Mouse (Mus musculus): ENCODE results near the gene Rtca. TPM values are rescaled to one million over a fixed set of nuclear protein-coding genes. Genes with fewer than 3 reads are reported as not detected.

Gene Rtca
- polyA plus RNA-seq, 1 experiment from 2014 or later = 68.6 TPM

DNA sequence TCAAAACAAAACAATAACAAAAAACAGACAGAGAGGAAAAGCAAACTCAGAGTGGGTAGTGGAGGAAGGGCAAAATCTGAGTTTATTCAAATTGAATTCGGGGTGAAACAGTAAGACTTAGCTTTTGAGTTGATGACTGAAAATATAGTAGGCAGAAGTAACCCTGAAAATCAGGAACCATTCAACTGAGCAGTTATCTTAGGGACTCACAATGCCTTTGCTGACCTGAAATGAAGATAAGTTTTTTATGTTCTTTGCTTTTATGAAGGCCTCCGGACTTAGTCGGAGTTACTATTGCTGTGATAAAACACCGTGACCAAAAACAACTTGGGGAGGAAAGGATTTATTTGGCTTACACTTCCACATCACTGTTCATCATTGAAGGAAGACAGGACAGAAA is 47.0 kb downstream of the Rtca start:
- Histone ChIP-seq H3K4me3 (ENCODE audit: low read depth, low read length) (no peak overlapping the region), H3K36me3 (ENCODE audit: control insufficient read depth, insufficient read depth, low read length) (no peaks in the 10 kb centered on the region), H3K9me3 (replicated peaks; ENCODE audit: control insufficient read depth, low read length) (no peaks in the 10 kb centered on the region), H3K4me1 (ENCODE audit: control insufficient read depth, insufficient read depth, low read length) (no peaks in the 10 kb centered on the region), H3K27me3 (ENCODE audit: control insufficient read depth, insufficient read depth, low read length) (no peaks in the 10 kb centered on the region), H3K27ac (ENCODE audit: low read depth, low read length) (no peak overlapping the region), H3K9ac (ENCODE audit: low read depth, low read length) (no peak overlapping the region), H3K4me2 (no peak overlapping the region)
- WGBS (ENCODE audit: insufficient replicate concordance) = 75% methylated on average over 4 of the region's 4 CpGs
- no peak for ATAC-seq (replicated peaks; ENCODE audit: insufficient number of reproducible peaks, low FRiP score, low TSS enrichment)

DNA sequence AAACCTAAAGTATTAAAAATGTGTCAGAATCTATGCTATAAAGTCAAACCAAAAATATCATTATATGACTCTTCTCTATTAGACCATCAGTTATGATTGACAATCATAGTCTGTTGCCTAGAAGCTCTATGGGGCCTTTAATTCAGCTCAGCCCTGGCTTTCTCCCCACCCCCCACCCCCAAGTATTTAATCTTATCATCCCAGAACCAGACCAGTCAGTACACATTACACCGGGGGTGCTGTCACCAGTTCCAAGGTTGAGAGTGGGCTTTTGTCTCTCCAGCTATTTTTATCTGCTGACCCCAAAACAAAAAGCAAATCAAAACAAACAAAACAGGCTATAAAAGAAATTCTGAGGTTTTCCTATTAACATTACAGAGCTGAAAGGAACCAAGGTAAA is 53.5 kb downstream of the Rtca start:
- Histone ChIP-seq H3K4me3 (ENCODE audit: low read depth, low read length) (no peak overlapping the region), H3K27ac (ENCODE audit: low read depth, low read length) (no peak overlapping the region), H3K4me1 (ENCODE audit: control insufficient read depth, insufficient read depth, low read length) (no peaks in the 10 kb centered on the region), H3K9ac (ENCODE audit: low read depth, low read length) (no peak overlapping the region), H3K36me3 (ENCODE audit: control insufficient read depth, insufficient read depth, low read length) (no peaks in the 10 kb centered on the region), H3K9me3 (replicated peaks; ENCODE audit: control insufficient read depth, low read length) (peaks cover 5% of the 10 kb centered on the region; the same call in 1 of the 2 replicates), H3K27me3 (ENCODE audit: control insufficient read depth, insufficient read depth, low read length) (no peaks in the 10 kb centered on the region), H3K4me2 (no peak overlapping the region)
- 6% methylated on average over 1 of the region's 1 CpGs for WGBS (ENCODE audit: insufficient replicate concordance)
- ATAC-seq (replicated peaks; ENCODE audit: insufficient number of reproducible peaks, low FRiP score, low TSS enrichment) = no peak

DNA sequence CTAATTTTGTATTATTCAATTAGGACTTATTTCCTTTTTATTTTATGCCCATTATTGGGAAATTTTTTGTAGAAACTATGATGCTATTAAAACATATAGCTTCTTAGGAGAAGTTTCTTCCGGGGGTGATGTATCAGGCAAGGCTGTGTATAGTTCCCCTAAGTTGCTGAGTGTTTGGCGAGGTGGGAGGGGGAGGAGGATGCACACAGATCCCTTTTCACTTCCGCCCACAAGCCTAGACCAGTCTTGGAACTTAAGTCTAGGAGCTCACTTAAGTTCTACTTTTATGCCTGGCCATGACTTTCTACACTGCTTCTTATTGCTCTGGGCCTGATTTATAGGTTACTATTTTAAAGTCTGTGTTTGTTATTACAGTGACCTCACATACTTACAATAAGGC is 57.3 kb downstream of the Rtca start:
- no peak for ATAC-seq (replicated peaks; ENCODE audit: insufficient number of reproducible peaks, low FRiP score, low TSS enrichment)
- H3K9ac ChIP-seq (ENCODE audit: low read depth, low read length) = no peak overlapping the region
- WGBS (ENCODE audit: insufficient replicate concordance) = 68% methylated on average over 3 of the region's 3 CpGs

DNA sequence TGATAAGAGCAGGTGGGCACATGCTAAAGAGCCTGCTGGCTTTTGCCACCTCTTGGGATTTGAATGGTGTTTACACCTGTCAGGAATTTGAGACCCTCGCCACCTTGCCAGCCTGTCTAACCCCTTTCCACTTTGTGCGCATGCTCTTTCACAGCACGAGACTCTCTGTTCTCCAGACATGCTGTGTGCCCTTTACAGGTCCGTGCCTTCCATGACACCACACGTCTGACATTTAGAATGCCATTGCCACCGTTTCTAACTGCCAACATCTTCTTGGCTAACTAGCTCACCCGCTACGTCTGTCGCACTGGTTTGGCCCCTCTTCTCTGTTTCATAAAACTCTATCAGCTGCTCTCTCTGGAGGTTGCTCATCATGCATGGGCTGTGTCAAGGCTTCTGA is 63.7 kb downstream of the Rtca start:
- no peaks in the 10 kb centered on the region for H3K36me3 ChIP-seq (ENCODE audit: control insufficient read depth, insufficient read depth, low read length)
- H3K4me2 ChIP-seq = no peak overlapping the region

More for the DNA sequence above, 57.3 kb downstream of the Rtca start:
- Histone ChIP-seq H3K36me3 (ENCODE audit: control insufficient read depth, insufficient read depth, low read length) (no peaks in the 10 kb centered on the region), H3K4me1 (ENCODE audit: control insufficient read depth, insufficient read depth, low read length) (no peaks in the 10 kb centered on the region), H3K4me2 (no peak overlapping the region), H3K27ac (ENCODE audit: low read depth, low read length) (no peak overlapping the region), H3K4me3 (ENCODE audit: low read depth, low read length) (no peak overlapping the region), H3K27me3 (ENCODE audit: control insufficient read depth, insufficient read depth, low read length) (no peaks in the 10 kb centered on the region), H3K9me3 (replicated peaks; ENCODE audit: control insufficient read depth, low read length) (peaks cover 5% of the 10 kb centered on the region; the same call in 1 of the 2 replicates)

DNA sequence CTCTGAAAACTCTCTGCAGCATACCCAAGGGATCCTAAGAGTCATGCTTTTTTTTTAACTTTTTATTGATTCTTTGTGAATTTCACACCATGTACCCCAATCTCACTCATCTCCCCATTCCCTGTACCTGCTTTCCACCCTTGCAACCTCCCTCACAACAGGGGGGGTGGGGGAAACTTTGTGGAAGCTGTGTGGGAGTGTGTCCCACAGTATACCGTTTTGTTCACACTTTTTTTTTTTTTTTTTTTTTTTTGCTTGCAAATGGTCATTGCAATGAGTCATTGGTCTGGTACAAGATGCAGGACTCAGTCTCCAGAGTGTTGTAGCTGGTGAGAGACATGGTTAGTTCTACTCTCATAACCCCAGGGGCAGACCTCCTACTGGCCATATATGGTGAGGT is 65.2 kb downstream of the Rtca start:
- Histone ChIP-seq H3K27ac (ENCODE audit: low read depth, low read length) (no peak overlapping the region), H3K4me3 (ENCODE audit: low read depth, low read length) (no peak overlapping the region), H3K4me1 (ENCODE audit: control insufficient read depth, insufficient read depth, low read length) (no peaks in the 10 kb centered on the region), H3K9ac (ENCODE audit: low read depth, low read length) (no peak overlapping the region), H3K4me2 (no peak overlapping the region), H3K36me3 (ENCODE audit: control insufficient read depth, insufficient read depth, low read length) (no peaks in the 10 kb centered on the region), H3K27me3 (ENCODE audit: control insufficient read depth, insufficient read depth, low read length) (no peaks in the 10 kb centered on the region), H3K9me3 (replicated peaks; ENCODE audit: control insufficient read depth, low read length) (no peaks in the 10 kb centered on the region)
- ATAC-seq (replicated peaks; ENCODE audit: insufficient number of reproducible peaks, low FRiP score, low TSS enrichment) = no peak
- WGBS (ENCODE audit: insufficient replicate concordance) = 73% methylated on average over 1 of the region's 1 CpGs

More for the DNA sequence above, 63.7 kb downstream of the Rtca start:
- Histone ChIP-seq H3K27me3 (ENCODE audit: control insufficient read depth, insufficient read depth, low read length) (no peaks in the 10 kb centered on the region), H3K9ac (ENCODE audit: low read depth, low read length) (no peak overlapping the region), H3K4me3 (ENCODE audit: low read depth, low read length) (no peak overlapping the region), H3K4me1 (ENCODE audit: control insufficient read depth, insufficient read depth, low read length) (no peaks in the 10 kb centered on the region), H3K9me3 (replicated peaks; ENCODE audit: control insufficient read depth, low read length) (no peaks in the 10 kb centered on the region), H3K27ac (ENCODE audit: low read depth, low read length) (no peak overlapping the region)
- whole genome bisulfite sequencing (ENCODE audit: insufficient replicate concordance) = 83% methylated on average over 9 of the region's 9 CpGs
- ATAC-seq (replicated peaks; ENCODE audit: insufficient number of reproducible peaks, low FRiP score, low TSS enrichment) = no peak

DNA sequence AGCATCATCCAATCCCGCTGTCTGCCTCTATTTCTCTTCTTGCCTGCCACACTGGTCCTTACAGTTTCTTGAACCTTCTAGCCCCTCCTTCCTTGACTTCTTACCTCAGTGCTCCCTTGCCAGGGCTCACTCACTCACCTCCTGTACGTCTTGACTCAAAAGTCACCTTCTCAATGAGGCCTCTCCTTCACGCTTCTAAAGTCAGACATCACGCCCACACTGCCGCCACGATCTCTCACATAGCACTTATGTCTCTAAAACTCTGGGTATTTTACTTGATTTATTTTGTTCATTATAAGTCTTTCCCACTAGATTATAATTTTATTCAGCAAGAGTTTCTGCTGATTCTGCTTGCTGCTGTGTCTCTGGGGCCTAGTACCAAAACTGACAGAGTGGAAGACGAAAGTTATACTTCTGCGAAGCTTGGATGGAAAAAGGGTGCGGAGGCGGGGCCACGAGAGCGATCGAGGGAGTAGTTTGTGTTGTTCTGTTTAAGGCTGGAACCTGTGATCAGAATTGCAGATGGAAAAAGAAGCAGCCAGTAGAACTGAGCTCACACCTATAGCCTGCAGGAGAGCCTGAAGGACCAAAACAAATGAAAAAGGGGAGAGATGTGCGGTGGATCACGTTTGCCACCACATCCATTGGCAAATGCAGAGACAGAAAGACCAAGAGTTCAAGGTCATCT is 66.3 kb downstream of the Rtca start:
- Histone ChIP-seq H3K4me2 (no peak overlapping the region), H3K27ac (ENCODE audit: low read depth, low read length) (no peak overlapping the region), H3K4me1 (ENCODE audit: control insufficient read depth, insufficient read depth, low read length) (no peaks in the 10 kb centered on the region), H3K9me3 (replicated peaks; ENCODE audit: control insufficient read depth, low read length) (no peaks in the 10 kb centered on the region), H3K36me3 (ENCODE audit: control insufficient read depth, insufficient read depth, low read length) (no peaks in the 10 kb centered on the region), H3K4me3 (ENCODE audit: low read depth, low read length) (no peak overlapping the region), H3K27me3 (ENCODE audit: control insufficient read depth, insufficient read depth, low read length) (no peaks in the 10 kb centered on the region), H3K9ac (ENCODE audit: low read depth, low read length) (no peak overlapping the region)
- ATAC-seq (replicated peaks; ENCODE audit: insufficient number of reproducible peaks, low FRiP score, low TSS enrichment) = no peak
- 86% methylated on average over 15 of the region's 15 CpGs for WGBS (ENCODE audit: insufficient replicate concordance)

DNA sequence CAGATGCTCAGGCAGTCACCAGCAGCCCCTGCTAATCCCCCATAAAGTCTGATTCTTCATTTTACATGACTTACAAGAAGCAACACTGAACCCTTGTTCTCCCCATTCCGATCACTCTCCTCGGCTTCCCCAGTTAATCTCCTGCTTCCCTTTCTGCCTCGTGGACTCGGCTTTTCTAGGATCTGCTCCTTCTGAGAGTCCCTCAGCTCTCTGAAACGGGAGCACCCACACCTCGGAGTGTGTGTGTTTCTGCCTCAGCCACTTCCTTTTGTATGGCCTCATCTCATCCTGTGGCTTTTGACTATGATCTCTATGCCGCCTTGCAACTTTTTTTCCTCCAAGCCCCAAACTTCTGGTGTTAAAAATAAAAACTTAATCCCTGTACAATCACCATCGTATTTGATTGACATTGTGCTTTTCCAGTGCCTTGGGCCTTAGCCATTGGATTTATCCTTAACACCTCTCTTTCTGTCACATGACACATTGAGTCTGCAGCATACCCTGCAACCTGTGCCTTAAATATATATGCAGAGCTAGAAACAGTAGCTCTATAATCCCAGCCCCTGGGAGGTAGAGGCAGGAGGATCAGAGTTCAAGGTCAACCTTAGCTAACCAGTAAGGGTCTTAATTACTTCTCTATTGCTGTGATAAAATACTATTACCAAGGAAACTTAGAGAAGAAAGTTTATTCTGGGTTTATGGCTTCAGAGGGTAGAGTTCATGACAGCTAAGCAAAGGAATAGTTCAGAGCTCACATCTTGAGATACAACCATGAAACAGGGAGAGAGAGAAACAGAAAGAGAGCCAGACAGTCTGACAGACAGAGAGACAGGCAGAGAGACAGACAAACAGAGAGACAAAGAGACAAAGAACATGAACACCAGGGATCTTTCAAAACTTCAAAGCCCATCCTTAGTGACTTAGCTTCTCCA is 67.7 kb downstream of the Rtca start:
- Histone ChIP-seq H3K9ac (ENCODE audit: low read depth, low read length) (no peak overlapping the region), H3K9me3 (replicated peaks; ENCODE audit: control insufficient read depth, low read length) (no peaks in the 10 kb centered on the region), H3K4me2 (no peak overlapping the region), H3K36me3 (ENCODE audit: control insufficient read depth, insufficient read depth, low read length) (no peaks in the 10 kb centered on the region), H3K4me3 (ENCODE audit: low read depth, low read length) (no peak overlapping the region), H3K27ac (ENCODE audit: low read depth, low read length) (no peak overlapping the region), H3K4me1 (ENCODE audit: control insufficient read depth, insufficient read depth, low read length) (no peaks in the 10 kb centered on the region), H3K27me3 (ENCODE audit: control insufficient read depth, insufficient read depth, low read length) (no peaks in the 10 kb centered on the region)
- ATAC-seq (replicated peaks; ENCODE audit: insufficient number of reproducible peaks, low FRiP score, low TSS enrichment) = no peak
- 65% methylated on average over 8 of the region's 8 CpGs for WGBS (ENCODE audit: insufficient replicate concordance)
